Mouse (Mus musculus) CH12.LX (cell line): ENCODE measurements around the gene Grwd1. TPM values are rescaled to one million over a fixed set of nuclear protein-coding genes. Genes with fewer than 3 reads are reported as not detected.

Experiments used
- DNase-seq: peaks from one replicate; pipeline ENCODE4 v3.0.0-alpha.2; 2013; ENCODE audit errors: extremely low read depth
- H3K27ac ChIP-seq: 2 replicates; pipeline ENCODE4 v1.5.1; 2012; ENCODE audit warnings: low read depth, mild to moderate bottlenecking, control low read depth, moderate library complexity; ENCODE audit not compliant: insufficient read depth
- H3K27me3 ChIP-seq: replicated peaks from 2 replicates; pipeline ENCODE3; 2012; ENCODE audit warnings: inconsistent platforms
- H3K36me3 ChIP-seq, 2 experiments: replicated peaks in 1 of 2; 2 replicates each; pipeline versions ENCODE3 to v1.6.1; 2012; ENCODE audit warnings: inconsistent platforms in 1 of 2, low read length in 1 of 2, mild to moderate bottlenecking in 1 of 2, mixed read lengths in 1 of 2, moderate library complexity in 1 of 2; ENCODE audit not compliant: control insufficient read depth in 1 of 2, insufficient read depth in 1 of 2
- H3K4me1 ChIP-seq, 2 experiments: 2 replicates each; pipeline ENCODE4 v1.6.1; 2012; ENCODE audit warnings: inconsistent platforms in 1 of 2, moderate library complexity in 1 of 2; ENCODE audit not compliant: insufficient read depth in 2 of 2, control insufficient read depth in 1 of 2
- H3K4me2 ChIP-seq: 2 replicates; pipeline ENCODE4 v1.6.1; 2012; ENCODE audit warnings: low read depth, mild to moderate bottlenecking, control low read depth; ENCODE audit not compliant: poor library complexity, insufficient read depth, severe bottlenecking
- H3K4me3 ChIP-seq, 3 experiments: fragments of 150-350 bp in 1 of 3; sonication (generic) in 1 of 3; replicated peaks in 1 of 3; 2 replicates each; pipeline versions ENCODE3 to v1.5.1; 2011 to 2012; ENCODE audit warnings: low read depth in 2 of 3, low read length in 2 of 3, mild to moderate bottlenecking in 2 of 3, moderate library complexity in 2 of 3, control low read depth in 1 of 3, improper control_type of control experiment in 1 of 3, inconsistent platforms in 1 of 3, mixed read lengths in 1 of 3; ENCODE audit not compliant: poor library complexity in 1 of 3
- H3K79me2 ChIP-seq: replicated peaks from 2 replicates; pipeline ENCODE4 v1.6.1; 2012; ENCODE audit warnings: mild to moderate bottlenecking, moderate library complexity; ENCODE audit not compliant: control insufficient read depth, poor library complexity, insufficient read depth, severe bottlenecking; ENCODE audit errors: extremely low read depth
- H3K9ac ChIP-seq: 2 replicates; pipeline ENCODE4 v1.6.1; 2012; ENCODE audit warnings: low read depth, mild to moderate bottlenecking, control low read depth, moderate library complexity; ENCODE audit not compliant: insufficient read depth
- H3K9me3 ChIP-seq: replicated peaks from 2 replicates; pipeline ENCODE3; 2012; ENCODE audit warnings: low read length, inconsistent platforms, mixed read lengths
- BHLHE40 ChIP-seq: IDR thresholded peaks from 2 replicates; pipeline ENCODE4 v1.6.1; 2011; ENCODE audit warnings: mild to moderate bottlenecking, low read depth, low read length, improper control_type of control experiment
- CHD2 ChIP-seq: IDR thresholded peaks from 2 replicates; pipeline ENCODE4 v1.6.1; 2011; ENCODE audit warnings: low read length, improper control_type of control experiment
- CTCF ChIP-seq, 2 experiments: IDR thresholded peaks in 1 of 2; conservative IDR thresholded peaks in 1 of 2; 2 replicates each; pipeline ENCODE4 v1.5.1; 2011 to 2012; ENCODE audit warnings: low read depth in 2 of 2, low read length in 2 of 2, improper control_type of control experiment in 1 of 2, inconsistent platforms in 1 of 2, mild to moderate bottlenecking in 1 of 2, moderate library complexity in 1 of 2
- HCFC1 ChIP-seq: IDR thresholded peaks from 2 replicates; pipeline ENCODE4 v1.6.1; 2012; ENCODE audit warnings: low read depth, mild to moderate bottlenecking, inconsistent platforms, low read length, improper control_type of control experiment
- MAX ChIP-seq: IDR thresholded peaks from 2 replicates; pipeline ENCODE4 v1.6.1; 2011; ENCODE audit warnings: low read length, improper control_type of control experiment
- MAZ ChIP-seq: IDR thresholded peaks from 2 replicates; pipeline ENCODE4 v1.6.1; 2012; ENCODE audit warnings: low read depth, mild to moderate bottlenecking, inconsistent platforms, low read length, improper control_type of control experiment, moderate library complexity
- MEF2A ChIP-seq: IDR thresholded peaks from 2 replicates; pipeline ENCODE4 v1.6.1; 2014; ENCODE audit warnings: low read depth, mild to moderate bottlenecking, inconsistent platforms, low read length, improper control_type of control experiment, borderline replicate concordance
- TBP ChIP-seq: conservative IDR thresholded peaks from 2 replicates; pipeline ENCODE4 v1.6.1; 2011; ENCODE audit warnings: low read depth, low read length, improper control_type of control experiment
- TCF12 ChIP-seq: IDR thresholded peaks from 2 replicates; pipeline ENCODE4 v1.6.1; 2014; ENCODE audit warnings: low read depth, mild to moderate bottlenecking, inconsistent platforms, low read length, improper control_type of control experiment
- USF1 ChIP-seq: IDR thresholded peaks from 2 replicates; pipeline ENCODE4 v1.6.1; 2014; ENCODE audit warnings: low read depth, mild to moderate bottlenecking, inconsistent platforms, low read length, improper control_type of control experiment
- ZC3H11A ChIP-seq: IDR thresholded peaks from 2 replicates; pipeline ENCODE4 v1.6.1; 2012; ENCODE audit warnings: low read depth, mild to moderate bottlenecking, inconsistent platforms, low read length, improper control_type of control experiment
- ZMIZ1 ChIP-seq: IDR thresholded peaks from 2 replicates; pipeline ENCODE4 v1.6.1; 2012; ENCODE audit warnings: low read depth, mild to moderate bottlenecking, inconsistent platforms, low read length, improper control_type of control experiment
- ZNF384 ChIP-seq: IDR thresholded peaks from 2 replicates; pipeline ENCODE4 v1.6.1; 2012; ENCODE audit warnings: low read depth, low read length, improper control_type of control experiment, inconsistent platforms
- dilution Hi-C: fragments of 300-500 bp; cut with MboI; formaldehyde crosslinking; loops from 2 replicates; pipeline ENCODE4 v1.14.3; 2020; ENCODE audit warnings: low sequenced_read_pairs; ENCODE audit not compliant: extremely low pct_unique_long_range_greater_than_20kb, extremely low pct_ligation_motif_present
- in situ Hi-C: fragments of 300-500 bp; cut with MboI; formaldehyde crosslinking; loops from 3 replicates; pipeline ENCODE4 v1.14.3; 2019; ENCODE audit warnings: low sequenced_read_pairs, low pct_ligation_motif_present, low pct_unique_long_range_greater_than_20kb, mixed read lengths
- polyA plus RNA-seq: library from polyadenylated mRNA; unstranded; fragments of >175 nt; gene quantifications from 2 replicates; pipeline ENCODE4 v1.2.1, GENCODE M21; 2012; ENCODE audit warnings: low read depth; ENCODE audit not compliant: insufficient read length
- total RNA-seq, 2 experiments: library from RNA; depleted of rRNA; stranded (reverse); fragments of 300-350 nt in 1 of 2; fragments of >200 nt in 1 of 2; gene quantifications; 2 replicates each; pipeline ENCODE4 v1.2.3; 2012 to 2014

Gene Grwd1
- total and polyA plus RNA-seq, 3 experiments: 83.0 to 108 (median 88.1) TPM

DNA sequence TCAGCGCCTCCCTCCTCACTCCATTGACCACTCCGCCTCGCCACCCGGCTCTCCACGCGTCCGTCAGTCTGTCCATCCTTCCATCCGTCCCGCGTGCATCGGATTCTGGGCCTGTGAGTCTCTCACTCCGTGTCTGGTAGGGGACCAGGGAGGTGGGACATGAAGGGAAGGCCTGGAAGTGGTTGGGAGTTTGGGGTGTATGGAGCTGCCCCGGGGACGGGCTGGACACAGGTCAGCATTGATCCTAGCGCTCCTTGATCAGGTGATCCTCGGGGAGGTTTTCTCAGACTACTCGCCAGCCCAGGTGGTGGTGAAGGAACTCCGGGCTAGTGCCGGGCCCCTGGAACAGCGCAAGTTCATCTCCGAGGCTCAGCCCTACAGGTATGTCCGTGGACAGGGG is 43.1 kb downstream of the Grwd1 start:
- Histone ChIP-seq H3K27ac (no peak overlapping the region), H3K79me2 (no peaks in the 10 kb centered on the region), H3K9me3 (peaks cover 8% of the 10 kb centered on the region)
- TF ChIP-seq MEF2A (no peak), CTCF (conservative IDR thresholded peaks at IDR 0.05 in 1 of 2, IDR thresholded peaks at IDR 0.05 in 1 of 2; ENCODE audit: low read depth in 2 of 2, low read length in 2 of 2) (no peak), TBP (no peak)
- TF ChIP-seq, all 38 proteins: peak for 0
- peaks cover 19% of the 10 kb centered on the region for H3K27me3 ChIP-seq
- no peak overlapping the region for H3K4me3 ChIP-seq
- H3K4me1 ChIP-seq: peaks cover 3 to 10% of the 10 kb centered on the region in 2 experiments
- no peak overlapping the region for H3K4me2 ChIP-seq
- dilution Hi-C loops: no loop called here
- DNase-seq: no peak
- in situ Hi-C loops: no loop called here
- no peaks in the 10 kb centered on the region for H3K36me3 ChIP-seq
- no peak overlapping the region for H3K9ac ChIP-seq

DNA sequence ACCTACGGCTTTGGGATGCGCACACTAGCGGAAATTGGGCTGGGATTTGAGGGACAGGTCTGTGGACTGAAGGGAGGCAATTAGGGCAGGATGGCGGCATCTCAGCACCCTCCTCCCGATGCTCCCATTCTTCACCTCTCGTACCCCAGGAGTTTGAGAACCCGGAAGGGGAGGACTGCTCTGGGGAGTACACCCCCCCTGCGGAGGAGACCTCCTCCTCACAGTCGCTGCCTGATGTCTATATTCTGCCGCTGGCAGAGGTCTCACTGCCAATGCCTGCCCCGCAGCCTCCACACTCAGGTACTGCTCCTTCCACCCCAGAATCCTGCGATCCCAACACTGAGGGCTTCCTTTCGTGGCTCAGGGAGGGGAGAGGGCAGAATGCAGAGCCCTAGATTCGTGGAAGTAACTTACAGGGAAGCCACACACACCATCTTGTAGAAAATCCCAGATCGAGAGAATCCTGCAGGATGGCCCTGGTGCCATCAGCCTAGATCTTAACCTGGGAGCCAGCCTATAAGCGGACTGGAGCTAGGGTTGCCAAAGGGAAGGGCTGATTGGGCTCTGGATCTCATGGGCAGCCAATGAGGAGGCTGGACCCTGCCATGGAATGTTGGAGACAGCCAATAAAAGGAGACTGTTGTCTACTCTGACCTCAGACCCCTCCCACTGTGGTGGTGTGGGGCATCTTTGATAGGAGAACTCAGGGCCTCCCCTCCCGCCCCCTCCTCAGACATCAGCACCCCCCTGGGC is 43.9 kb downstream of the Grwd1 start:
- no peak overlapping the region for H3K4me3 ChIP-seq
- no peak overlapping the region for H3K4me2 ChIP-seq
- H3K9ac ChIP-seq: no peak overlapping the region
- no peak for DNase-seq
- TF ChIP-seq USF1 (no peak), MEF2A (no peak), MAX (no peak), TCF12 (no peak), ZC3H11A (no peak), HCFC1 (no peak), MAZ (no peak), ZNF384 (no peak), CTCF (conservative IDR thresholded peaks at IDR 0.05 in 1 of 2, IDR thresholded peaks at IDR 0.05 in 1 of 2; ENCODE audit: low read depth in 2 of 2, low read length in 2 of 2) (no peak), ZMIZ1 (no peak), CHD2 (no peak), BHLHE40 (no peak)
- H3K27me3 ChIP-seq: peaks cover 20% of the 10 kb centered on the region
- H3K36me3 ChIP-seq: no peaks in the 10 kb centered on the region
- no peaks in the 10 kb centered on the region for H3K79me2 ChIP-seq
- peaks cover 8% of the 10 kb centered on the region for H3K9me3 ChIP-seq
- H3K4me1 ChIP-seq: peaks cover 3 to 10% of the 10 kb centered on the region in 2 experiments
- in situ Hi-C loops (no loop called here), dilution Hi-C loops (no loop called here)
- H3K27ac ChIP-seq: no peak overlapping the region

DNA sequence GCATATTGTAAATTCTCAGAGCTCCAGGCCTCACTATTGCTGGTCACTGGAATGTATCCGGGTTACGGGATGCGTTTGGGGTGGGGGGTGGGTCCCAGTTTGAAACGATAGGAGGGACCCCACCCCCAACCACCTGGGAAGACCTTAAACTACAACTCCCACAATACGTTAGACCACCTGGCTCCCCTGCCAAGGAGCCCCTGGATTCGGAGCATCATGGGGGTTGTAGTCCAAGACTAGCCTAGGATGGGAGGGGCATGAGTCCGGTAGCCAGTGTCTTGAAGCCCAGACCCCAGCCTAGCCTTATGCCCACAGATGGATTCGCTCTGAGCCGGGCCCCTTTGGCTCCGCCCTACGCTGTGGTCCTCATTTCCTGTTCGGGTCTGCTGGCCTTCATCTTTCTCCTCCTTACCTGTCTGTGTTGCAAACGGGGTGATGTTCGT is 44.6 kb downstream of the Grwd1 start:
- DNase-seq: no peak
- Histone ChIP-seq H3K27ac (no peak overlapping the region), H3K79me2 (no peaks in the 10 kb centered on the region), H3K9me3 (peaks cover 8% of the 10 kb centered on the region), H3K4me3 (no peak overlapping the region), H3K9ac (no peak overlapping the region), H3K4me1 (peaks cover 4 to 10% of the 10 kb centered on the region in 2 experiments), H3K27me3 (peaks cover 20% of the 10 kb centered on the region), H3K4me2 (no peak overlapping the region), H3K36me3 (no peaks in the 10 kb centered on the region)
- dilution Hi-C loops (no loop called here), in situ Hi-C loops (no loop called here)
- TF ChIP-seq HCFC1 (peak; percentile 69), MAZ (no peak)
